In the genomic region with DNA sequence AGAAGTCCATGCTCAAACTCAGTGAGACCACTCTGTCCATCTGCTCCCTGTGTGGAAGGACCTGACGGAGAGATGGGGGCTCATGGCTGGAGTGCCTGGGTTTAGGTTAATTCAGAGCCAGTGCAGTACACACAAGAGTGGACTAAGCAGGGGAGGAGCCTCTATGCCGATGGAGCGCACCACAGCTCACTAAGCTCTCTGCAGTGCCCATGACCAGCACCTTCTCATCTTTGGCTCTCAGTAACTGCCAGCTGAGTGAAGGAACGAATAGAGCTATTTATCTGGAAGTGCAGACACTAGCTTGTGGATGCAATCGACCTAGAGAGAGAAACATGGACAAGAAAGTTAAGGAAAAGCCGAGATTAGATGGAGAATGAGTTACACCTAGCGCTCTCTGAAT, we compare ENCODE assay signal across 18 mouse cellular contexts. TPM values are rescaled to one million over a fixed set of nuclear protein-coding genes. Genes with fewer than 3 reads are reported as not detected.
DNase-seq lines count a peak whose midpoint lies in the region.
"Had no signal": no experiment of that assay in that cellular context is flagged by ENCODE, and none has a peak within 500 bp of the region (broad histone marks: within the 10 kb centered on the region; RNA-seq: fewer than 3 reads in every experiment).

No protein-coding gene starts in this region.

- DNase-seq in adrenal gland, adult (ENCODE audit: inconsistent age in 2 of 2, low spot score in 1 of 2): peak; percentile 53 to 86
- no peak for DNase-seq in adrenal gland, postnatal 10 days
- peak; percentile 56 for DNase-seq in adrenal gland, adult 2 months
- no peak for DNase-seq in adrenal gland, adult 18-20 months (ENCODE audit: low spot score in 2 of 2)
- peak; percentile 76 for DNase-seq in heart, adult 11 months
- DNase-seq in heart, adult 8-10 months (ENCODE audit: low spot score): no peak
- DNase-seq: adrenal gland, adult 8-10 months; adrenal gland, postnatal 14 days; adrenal gland, postnatal 25 days; B cell, adult 2 months; cerebellum, adult 11 months; cerebellum, adult 11-12 months; cerebellum, adult 18-20 months; cerebellum, adult 2 months; cerebellum, adult 8-10 months; cerebellum, adult 9-10 months; cerebellum, adult 9-11 months had no signal

RNA-seq across cellular contexts. Expression of gene Nr4a3, which starts 24.2 kb away (rescaled TPM):
- 10 to 100 TPM; 28.0 to 54.2 TPM for total RNA-seq in adrenal gland, postnatal 10 days (2021)
- total RNA-seq in adrenal gland, adult 2 months (2021): 100 to 1,000 TPM in 1 of 2 experiments, 10 to 100 TPM in 1; 45.6 to 171 TPM
- 108 and 138 TPM in 2 replicates for polyA plus RNA-seq in adrenal gland, adult 2 months (2012; rRNA removed)
- total RNA-seq in adrenal gland, adult 18-20 months (2021): 100 to 1,000 TPM in 1 of 2 experiments, 10 to 100 TPM in 1; 77.9 to 107 TPM
- total RNA-seq in heart, adult 8-10 months (2022): 1 to 10 TPM; 1.5 to 4.7 (median 2.9) TPM
- total RNA-seq: MEL had no signal

RNA-seq across cellular contexts. Expression of gene Stx17, which starts 55.6 kb away (rescaled TPM):
- total RNA-seq in adrenal gland, postnatal 10 days (2021): 10 to 100 TPM; 50.6 to 61.4 TPM
- 10 to 100 TPM; 44.8 to 50.2 TPM for total RNA-seq in adrenal gland, adult 2 months (2021)
- 6.5 and 6.8 TPM in 2 replicates for polyA plus RNA-seq in adrenal gland, adult 2 months (2012; rRNA removed)
- total RNA-seq in adrenal gland, adult 18-20 months (2021): 10 to 100 TPM; 37.4 to 57.0 TPM
- 10 to 100 TPM; 21.9 to 32.9 (median 29.3) TPM for total RNA-seq in heart, adult 8-10 months (2022)

Comparison
In these comparisons a context has a peak if more than half of its experiments do, and no peak if none do; other contexts are left out.
1. DNase-seq: peak in adrenal gland, adult (2 of 2), adrenal gland, adult 2 months (single experiment) and heart, adult 11 months (single experiment); none in adrenal gland, postnatal 10 days (single experiment), adrenal gland, adult 18-20 months (0 of 2) and heart, adult 8-10 months (single experiment).
2. RNA of gene Nr4a3, which starts 24.2 kb away (total RNA-seq): 45.6 to 171 TPM in adrenal gland, adult 2 months, 77.9 to 107 TPM in adrenal gland, adult 18-20 months and 28.0 to 54.2 TPM in adrenal gland, postnatal 10 days; 1.5 to 4.7 TPM in heart, adult 8-10 months; every median in the first group is over 4 times any median in the second.